Mouse (Mus musculus) left cerebral cortex, postnatal 4 days (tissue): ENCODE data around the gene Prkca. TPM values are rescaled to one million over a fixed set of nuclear protein-coding genes. Genes with fewer than 3 reads are reported as not detected.
A peak's percentile ranks its signal among the peaks of the same experiment; 100 is the strongest.

ENCODE experiments used
- DNase-seq: peaks from one replicate; pipeline ENCODE4 v3.0.0-alpha.2; 2022
- intact Hi-C: fragments of 180-260 bp; cut with DNase I; formaldehyde crosslinking; loops from one replicate; pipeline ENCODE4 v1.15.1; 2025
- total RNA-seq, 2 experiments: library from RNA; stranded (reverse); gene quantifications; 2 replicates each; pipeline ENCODE4 v1.2.3; 2021

The Prkca gene
- total RNA-seq, 2 experiments from 2014 or later, result 75.2 to 87.5 TPM

GRCm38 (mm10) chr11:107983883-107984282 lies 359.8 kb downstream of the Prkca start:
- DNase-seq, result no peak
- intact Hi-C loops, result loop anchor here (2.0 kb wide), 1 partner anchor 119 kb away; no protein-coding TSS in a partner anchor

- intact Hi-C loops, result loop anchor here (2.0 kb wide), 1 partner anchor 118 kb away; no protein-coding TSS in a partner anchor
- DNase-seq, result no peak
Observed at GRCm38 (mm10) chr11:107983224-107983623, 360.5 kb downstream of the Prkca start.

- DNase-seq, result peak; percentile 82
- intact Hi-C loops, result loop anchor here (2.0 kb wide), 1 partner anchor 118 kb away; no protein-coding TSS in a partner anchor
Observed at GRCm38 (mm10) chr11:107982225-107982896, 361.4 kb downstream of the Prkca start.

DNA sequence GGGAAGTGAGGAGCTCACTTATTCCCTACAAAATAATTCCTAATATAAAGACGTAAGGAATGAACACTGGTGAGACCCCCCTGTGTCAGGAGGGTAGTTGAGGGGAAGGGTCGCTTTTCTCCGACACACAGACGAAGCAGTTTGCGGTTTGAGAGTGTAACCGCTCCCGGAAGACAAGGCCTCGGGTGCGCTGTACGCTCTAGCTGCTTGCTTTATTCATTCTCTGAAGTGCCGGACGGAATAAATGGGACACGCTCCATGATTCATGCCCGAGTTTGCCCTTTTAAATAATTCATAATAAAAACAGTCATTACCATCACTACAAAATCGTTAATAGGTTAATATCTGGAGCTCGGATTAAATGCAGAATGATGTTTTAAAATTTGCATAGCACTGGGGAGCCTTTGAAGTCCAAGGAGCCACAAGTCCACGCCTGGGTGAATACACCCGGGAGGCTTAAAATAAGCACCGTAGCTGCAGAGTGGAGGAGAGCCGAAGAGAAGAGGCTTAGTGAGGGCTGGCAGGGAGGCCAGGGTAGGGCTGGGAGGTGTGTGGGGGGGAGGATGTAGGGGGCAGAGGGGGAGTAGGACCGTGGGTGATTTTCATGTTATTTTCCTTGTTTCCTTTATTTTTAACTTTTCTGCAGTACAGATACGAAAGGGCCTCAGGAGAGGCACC lies 364.1 kb downstream of the Prkca start:
- DNase-seq, result no peak

GRCm38 (mm10) chr11:107969943-107970342 lies 373.8 kb downstream of the Prkca start:
- intact Hi-C loops, result no loop called here
- DNase-seq, result no peak

More for the DNA sequence above, 364.1 kb downstream of the Prkca start:
- intact Hi-C loops, result no loop called here

DNA sequence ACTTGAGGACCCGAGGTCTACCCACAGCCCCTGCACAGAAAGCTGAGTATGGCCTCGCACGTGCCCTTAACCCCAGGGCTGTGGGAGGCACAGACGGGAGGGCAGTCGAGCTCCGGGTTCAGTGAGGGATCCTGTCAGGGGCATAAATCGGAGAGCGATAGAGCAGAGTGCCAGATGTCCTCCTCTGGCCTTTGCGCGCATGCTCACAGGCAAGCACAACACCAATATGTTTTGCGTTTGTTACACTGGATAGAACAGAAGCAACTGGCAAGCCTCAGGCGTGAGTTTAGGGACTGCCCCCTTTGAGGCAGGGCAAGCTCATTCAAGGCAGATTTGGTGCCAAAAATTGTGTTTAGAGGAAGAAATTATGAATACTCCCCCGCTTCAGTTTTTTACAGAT lies 375.6 kb downstream of the Prkca start:
- DNase-seq, result peak; percentile 51
- intact Hi-C loops, result no loop called here

- no peak for DNase-seq
- intact Hi-C loops, result no loop called here
Observed at GRCm38 (mm10) chr11:107966229-107966628, 377.5 kb downstream of the Prkca start.

DNA sequence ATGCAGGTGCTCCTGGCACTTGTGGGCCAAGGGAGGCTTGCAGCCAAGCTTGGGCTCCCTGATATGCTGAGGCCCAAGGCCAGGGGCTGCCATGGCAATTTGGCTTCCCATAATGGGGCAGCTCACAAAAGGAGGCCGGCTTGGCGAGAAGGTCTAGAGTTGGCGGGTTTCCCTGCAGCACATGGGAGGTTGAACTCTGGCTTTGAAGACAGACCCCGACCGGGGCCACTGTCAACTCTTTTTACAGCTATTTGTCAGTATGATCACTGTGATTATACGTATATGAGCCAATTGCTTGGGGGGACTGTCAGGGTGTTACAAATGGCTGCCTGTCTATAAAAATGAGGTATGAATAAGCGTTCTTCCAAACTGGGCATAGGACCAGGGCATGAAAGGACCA lies 378.3 kb downstream of the Prkca start:
- intact Hi-C loops, result no loop called here
- peak; percentile 98 for DNase-seq

DNA sequence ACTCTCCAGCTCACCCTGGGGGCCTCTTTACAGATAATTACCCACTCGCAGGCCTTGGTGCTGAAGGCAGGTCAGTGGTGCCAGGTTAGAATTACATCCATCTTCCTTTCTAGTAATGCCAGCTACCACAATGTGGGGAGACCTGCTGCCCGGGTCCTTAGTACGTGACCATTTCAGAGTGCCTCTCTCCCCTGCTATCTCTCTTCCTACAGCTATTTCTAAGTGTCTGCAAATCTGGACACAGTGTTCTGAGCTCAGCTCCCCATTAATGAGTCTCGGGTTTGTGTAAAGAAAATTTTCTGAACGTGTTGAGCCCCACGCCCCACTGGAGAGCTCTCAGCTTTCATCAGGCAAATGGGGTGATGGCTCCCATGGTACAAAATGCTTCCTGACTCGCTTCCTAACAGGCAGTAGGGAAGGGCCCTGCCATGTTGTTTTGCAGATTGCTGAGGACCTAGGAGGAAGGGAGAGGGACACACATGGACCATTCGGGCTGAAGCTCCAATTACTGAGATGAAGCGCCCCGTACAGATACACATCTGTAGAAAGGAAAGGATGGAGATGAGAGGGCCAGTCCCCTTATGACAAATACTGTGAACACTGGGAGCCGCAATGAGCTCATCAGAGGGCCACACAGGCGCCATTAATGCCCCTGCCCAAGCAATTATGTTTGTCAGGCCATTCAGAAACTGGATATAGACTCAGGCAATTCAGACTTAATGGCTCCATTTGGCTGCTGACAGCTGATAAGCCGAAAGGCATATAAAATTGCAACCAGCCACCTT lies 386.0 kb downstream of the Prkca start:
- DNase-seq, result no peak
- intact Hi-C loops, result no loop called here

DNA sequence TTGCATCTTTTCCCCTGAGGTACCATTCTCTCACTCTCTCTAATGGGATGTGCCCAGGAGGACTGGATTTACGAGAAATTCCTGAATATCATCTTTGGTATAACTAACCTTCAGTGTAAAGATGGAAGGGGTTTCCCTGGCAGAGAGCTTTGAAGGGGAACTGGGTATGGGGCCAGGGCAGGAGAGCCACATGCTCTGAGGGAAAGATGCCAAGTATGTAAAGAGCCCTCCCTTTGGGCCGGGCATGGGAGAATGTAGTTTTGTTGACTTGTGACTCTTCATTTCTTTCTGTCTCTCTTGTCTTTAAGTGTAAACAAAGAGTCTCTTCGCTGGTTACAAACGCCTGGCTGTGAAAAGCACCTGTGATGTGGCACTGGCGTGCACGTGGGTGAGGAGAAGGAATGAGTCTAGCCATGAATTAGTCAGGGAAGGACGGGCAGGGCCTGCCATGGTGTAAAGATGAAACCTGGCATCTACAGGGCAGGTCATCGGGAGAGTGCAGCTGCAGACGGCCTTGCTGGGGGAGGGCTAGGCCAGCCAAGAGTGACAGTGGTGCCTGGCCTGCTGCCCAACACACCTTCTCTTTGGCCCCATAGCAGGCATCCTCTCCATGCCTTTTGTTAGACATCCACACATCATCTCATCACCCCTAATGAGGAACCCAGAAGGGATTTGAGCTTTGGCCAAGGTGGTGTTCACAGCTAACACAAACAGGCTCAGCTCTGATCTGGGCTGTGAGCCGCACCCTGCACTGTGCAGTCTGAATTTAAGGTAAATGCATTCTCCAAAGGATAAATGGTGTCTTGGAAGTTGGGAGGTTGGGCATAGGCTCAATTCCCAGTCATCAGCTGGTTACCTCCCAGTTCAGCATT lies 388.3 kb downstream of the Prkca start:
- intact Hi-C loops, result no loop called here
- DNase-seq, result peak; percentile 57

DNA sequence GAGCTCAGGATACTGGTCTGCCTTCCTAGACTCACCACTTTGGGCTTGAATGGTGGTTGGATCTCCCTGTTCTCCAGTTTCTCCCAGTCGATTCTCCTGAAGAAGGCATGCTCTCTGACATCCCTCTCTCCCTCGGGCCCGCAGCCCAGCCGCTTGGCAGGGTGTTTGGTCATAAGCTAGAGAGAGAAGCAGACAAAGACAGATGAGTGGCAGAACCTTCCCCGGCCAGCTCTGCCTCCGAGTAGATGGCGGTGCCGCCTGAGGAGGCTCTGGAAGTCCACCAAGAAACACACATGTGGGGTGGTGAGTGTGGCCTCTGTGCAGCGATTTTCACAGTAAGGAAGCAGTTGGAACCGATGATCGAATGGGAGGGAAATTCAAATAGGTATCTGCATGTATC lies 392.3 kb downstream of the Prkca start:
- intact Hi-C loops, result no loop called here
- DNase-seq, result peak; percentile 86

- intact Hi-C loops, result no loop called here
- no peak for DNase-seq
Observed at GRCm38 (mm10) chr11:107950658-107951057, 393.1 kb downstream of the Prkca start.

- intact Hi-C loops, result no loop called here
- DNase-seq, result peak; percentile 51
Observed at GRCm38 (mm10) chr11:107950211-107950610, 393.5 kb downstream of the Prkca start.

GRCm38 (mm10) chr11:107947951-107948350 lies 395.8 kb downstream of the Prkca start:
- intact Hi-C loops, result no loop called here

DNA sequence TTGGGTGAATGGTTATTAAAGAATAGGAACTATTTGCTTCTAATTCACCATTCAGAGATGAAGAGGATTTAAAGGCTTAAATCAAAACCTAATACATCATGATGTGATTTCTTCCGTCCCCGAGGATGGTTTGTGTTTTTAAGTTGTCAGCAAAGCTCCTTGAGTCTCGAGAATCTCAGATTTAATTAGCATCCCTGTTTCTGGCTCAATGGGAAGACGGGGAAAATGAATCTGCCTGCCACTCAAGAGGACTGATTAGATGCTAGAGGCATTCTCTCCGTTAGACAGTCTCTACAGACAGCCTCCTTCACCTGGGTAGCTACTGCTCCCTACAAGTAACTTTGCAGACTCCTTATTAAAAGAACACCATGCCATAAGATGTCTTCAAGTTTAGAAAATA lies 396.9 kb downstream of the Prkca start:
- no peak for DNase-seq
- intact Hi-C loops, result no loop called here

More at GRCm38 (mm10) chr11:107947951-107948350, 395.8 kb downstream of the Prkca start:
- DNase-seq, result no peak

- intact Hi-C loops, result no loop called here
Observed at GRCm38 (mm10) chr11:107936929-107937328, 406.8 kb downstream of the Prkca start.

GRCm38 (mm10) chr11:107931721-107932120 lies 412.0 kb downstream of the Prkca start:
- no peak for DNase-seq
- intact Hi-C loops, result no loop called here

More at GRCm38 (mm10) chr11:107936929-107937328, 406.8 kb downstream of the Prkca start:
- DNase-seq, result no peak

- no peak for DNase-seq
- intact Hi-C loops, result no loop called here
Observed at GRCm38 (mm10) chr11:107931288-107931687, 412.4 kb downstream of the Prkca start.

DNA sequence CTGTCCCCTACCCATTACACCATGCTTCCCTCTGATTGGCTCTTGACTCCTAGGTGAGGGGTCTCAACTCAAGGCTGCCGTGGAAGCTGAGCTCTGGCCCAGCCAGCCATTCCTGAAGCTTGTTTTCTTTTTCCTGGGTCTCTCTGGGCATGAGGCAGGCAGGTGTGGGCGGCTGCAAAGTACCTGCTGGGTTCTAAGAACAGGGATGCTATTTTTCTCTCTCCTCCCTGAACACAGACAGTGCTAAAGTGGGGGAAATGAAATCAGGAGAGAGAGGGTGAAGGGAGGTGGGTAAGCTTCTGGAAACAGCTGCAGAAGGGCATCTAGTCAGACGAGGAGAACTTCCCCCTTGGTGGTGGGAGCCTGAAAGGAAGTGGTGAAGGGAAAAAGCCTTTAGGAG lies 414.0 kb downstream of the Prkca start:
- intact Hi-C loops, result no loop called here

GRCm38 (mm10) chr11:107919852-107920508 lies 423.7 kb downstream of the Prkca start:
- intact Hi-C loops, result no loop called here
- no peak for DNase-seq

More for the DNA sequence above, 414.0 kb downstream of the Prkca start:
- no peak for DNase-seq
